Mouse (Mus musculus) CH12.LX (cell line): Measurements from ENCODE around the gene Bola3. TPM values are rescaled to one million over a fixed set of nuclear protein-coding genes. Genes with fewer than 3 reads are reported as not detected.
A peak's percentile ranks its signal among the peaks of the same experiment; 100 is the strongest.

ENCODE experiments used
- DNase-seq: peaks from one replicate; pipeline ENCODE4 v3.0.0-alpha.2; 2013; ENCODE audit errors: extremely low read depth
- H3K27ac ChIP-seq: 2 replicates; pipeline ENCODE4 v1.5.1; 2012; ENCODE audit warnings: low read depth, mild to moderate bottlenecking, control low read depth, moderate library complexity; ENCODE audit not compliant: insufficient read depth
- H3K27me3 ChIP-seq: replicated peaks from 2 replicates; pipeline ENCODE3; 2012; ENCODE audit warnings: inconsistent platforms
- H3K36me3 ChIP-seq, 2 experiments: replicated peaks in 1 of 2; 2 replicates each; pipeline versions ENCODE3 to v1.6.1; 2012; ENCODE audit warnings: inconsistent platforms in 1 of 2, low read length in 1 of 2, mild to moderate bottlenecking in 1 of 2, mixed read lengths in 1 of 2, moderate library complexity in 1 of 2; ENCODE audit not compliant: control insufficient read depth in 1 of 2, insufficient read depth in 1 of 2
- H3K4me1 ChIP-seq, 2 experiments: 2 replicates each; pipeline ENCODE4 v1.6.1; 2012; ENCODE audit warnings: inconsistent platforms in 1 of 2, moderate library complexity in 1 of 2; ENCODE audit not compliant: insufficient read depth in 2 of 2, control insufficient read depth in 1 of 2
- H3K4me2 ChIP-seq: 2 replicates; pipeline ENCODE4 v1.6.1; 2012; ENCODE audit warnings: low read depth, mild to moderate bottlenecking, control low read depth; ENCODE audit not compliant: poor library complexity, insufficient read depth, severe bottlenecking
- H3K4me3 ChIP-seq, 3 experiments: fragments of 150-350 bp in 1 of 3; sonication (generic) in 1 of 3; replicated peaks in 1 of 3; 2 replicates each; pipeline versions ENCODE3 to v1.5.1; 2011 to 2012; ENCODE audit warnings: low read depth in 2 of 3, low read length in 2 of 3, mild to moderate bottlenecking in 2 of 3, moderate library complexity in 2 of 3, control low read depth in 1 of 3, improper control_type of control experiment in 1 of 3, inconsistent platforms in 1 of 3, mixed read lengths in 1 of 3; ENCODE audit not compliant: poor library complexity in 1 of 3
- H3K79me2 ChIP-seq: replicated peaks from 2 replicates; pipeline ENCODE4 v1.6.1; 2012; ENCODE audit warnings: mild to moderate bottlenecking, moderate library complexity; ENCODE audit not compliant: control insufficient read depth, poor library complexity, insufficient read depth, severe bottlenecking; ENCODE audit errors: extremely low read depth
- H3K9ac ChIP-seq: 2 replicates; pipeline ENCODE4 v1.6.1; 2012; ENCODE audit warnings: low read depth, mild to moderate bottlenecking, control low read depth, moderate library complexity; ENCODE audit not compliant: insufficient read depth
- H3K9me3 ChIP-seq: replicated peaks from 2 replicates; pipeline ENCODE3; 2012; ENCODE audit warnings: low read length, inconsistent platforms, mixed read lengths
- CHD2 ChIP-seq: IDR thresholded peaks from 2 replicates; pipeline ENCODE4 v1.6.1; 2011; ENCODE audit warnings: low read length, improper control_type of control experiment
- E2F4 ChIP-seq: IDR thresholded peaks from 2 replicates; pipeline ENCODE4 v1.6.1; 2011; ENCODE audit warnings: low read depth, low read length, improper control_type of control experiment; ENCODE audit not compliant: insufficient replicate concordance
- ELF1 ChIP-seq: IDR thresholded peaks from 2 replicates; pipeline ENCODE4 v1.6.1; 2014; ENCODE audit warnings: low read depth, mild to moderate bottlenecking, inconsistent platforms, low read length, improper control_type of control experiment
- ETS1 ChIP-seq: conservative IDR thresholded peaks from 2 replicates; pipeline ENCODE4 v1.6.1; 2012; ENCODE audit warnings: low read depth, mild to moderate bottlenecking, inconsistent platforms, low read length, improper control_type of control experiment, moderate library complexity
- GABPA ChIP-seq: IDR thresholded peaks from 2 replicates; pipeline ENCODE4 v1.6.1; 2012; ENCODE audit warnings: low read depth, low read length, improper control_type of control experiment, inconsistent platforms; ENCODE audit not compliant: insufficient replicate concordance
- HCFC1 ChIP-seq: IDR thresholded peaks from 2 replicates; pipeline ENCODE4 v1.6.1; 2012; ENCODE audit warnings: low read depth, mild to moderate bottlenecking, inconsistent platforms, low read length, improper control_type of control experiment
- KAT2A ChIP-seq: IDR thresholded peaks from 2 replicates; pipeline ENCODE4 v1.6.1; 2012; ENCODE audit warnings: low read length, improper control_type of control experiment, inconsistent platforms; ENCODE audit not compliant: insufficient replicate concordance
- MAFK ChIP-seq: IDR thresholded peaks from 2 replicates; pipeline ENCODE4 v1.6.1; 2011; ENCODE audit warnings: low read length, improper control_type of control experiment; ENCODE audit not compliant: insufficient replicate concordance
- MXI1 ChIP-seq: IDR thresholded peaks from 2 replicates; pipeline ENCODE4 v1.6.1; 2011; ENCODE audit warnings: mild to moderate bottlenecking, low read depth, low read length, improper control_type of control experiment
- MYC ChIP-seq: IDR thresholded peaks from 2 replicates; pipeline ENCODE4 v1.6.1; 2011; ENCODE audit warnings: low read depth, mild to moderate bottlenecking, improper control_type of control experiment, low read length
- NRF1 ChIP-seq: IDR thresholded peaks from 2 replicates; pipeline ENCODE4 v1.6.1; 2014; ENCODE audit warnings: low read depth, mild to moderate bottlenecking, inconsistent platforms, low read length, improper control_type of control experiment, moderate library complexity
- POLR2A ChIP-seq: IDR thresholded peaks from 2 replicates; pipeline ENCODE4 v1.6.1; 2011; ENCODE audit warnings: low read depth, mild to moderate bottlenecking, improper control_type of control experiment, low read length
- UBTF ChIP-seq: IDR thresholded peaks from 2 replicates; pipeline ENCODE4 v1.6.1; 2012; ENCODE audit warnings: low read depth, mild to moderate bottlenecking, inconsistent platforms, low read length, improper control_type of control experiment, moderate library complexity
- USF1 ChIP-seq: IDR thresholded peaks from 2 replicates; pipeline ENCODE4 v1.6.1; 2014; ENCODE audit warnings: low read depth, mild to moderate bottlenecking, inconsistent platforms, low read length, improper control_type of control experiment
- USF2 ChIP-seq: conservative IDR thresholded peaks from 2 replicates; pipeline ENCODE4 v1.6.1; 2011; ENCODE audit warnings: low read depth, low read length, improper control_type of control experiment
- ZKSCAN1 ChIP-seq: IDR thresholded peaks from 2 replicates; pipeline ENCODE4 v1.6.1; 2012; ENCODE audit warnings: low read depth, inconsistent platforms, low read length, improper control_type of control experiment, borderline replicate concordance
- ZNF384 ChIP-seq: IDR thresholded peaks from 2 replicates; pipeline ENCODE4 v1.6.1; 2012; ENCODE audit warnings: low read depth, low read length, improper control_type of control experiment, inconsistent platforms
- dilution Hi-C: fragments of 300-500 bp; cut with MboI; formaldehyde crosslinking; loops from 2 replicates; pipeline ENCODE4 v1.14.3; 2020; ENCODE audit warnings: low sequenced_read_pairs; ENCODE audit not compliant: extremely low pct_unique_long_range_greater_than_20kb, extremely low pct_ligation_motif_present
- in situ Hi-C: fragments of 300-500 bp; cut with MboI; formaldehyde crosslinking; loops from 3 replicates; pipeline ENCODE4 v1.14.3; 2019; ENCODE audit warnings: low sequenced_read_pairs, low pct_ligation_motif_present, low pct_unique_long_range_greater_than_20kb, mixed read lengths
- polyA plus RNA-seq: library from polyadenylated mRNA; unstranded; fragments of >175 nt; gene quantifications from 2 replicates; pipeline ENCODE4 v1.2.1, GENCODE M21; 2012; ENCODE audit warnings: low read depth; ENCODE audit not compliant: insufficient read length
- total RNA-seq, 2 experiments: library from RNA; depleted of rRNA; stranded (reverse); fragments of 300-350 nt in 1 of 2; fragments of >200 nt in 1 of 2; gene quantifications; 2 replicates each; pipeline ENCODE4 v1.2.3; 2012 to 2014

Gene Bola3
- total and polyA plus RNA-seq, 3 experiments = 35.3 to 223 (median 60.5) TPM

- TF ChIP-seq NRF1 (no peak), E2F4 (no peak), ZKSCAN1 (no peak), USF1 (no peak), MYC (peak; percentile 77)
Observed at GRCm38 (mm10) chr6:83321927-83322326, 27.0 kb upstream of the Bola3 start (continued).

GRCm38 (mm10) chr6:83322794-83323193, 26.2 kb upstream of the Bola3 start:
- peak overlapping the region; percentile 92 for H3K4me2 ChIP-seq
- peaks cover 32% of the 10 kb centered on the region for H3K79me2 ChIP-seq
- dilution Hi-C loops (no loop called here), in situ Hi-C loops (no loop called here)
- H3K4me1 ChIP-seq = peaks cover 10 to 39% of the 10 kb centered on the region in 2 experiments
- H3K27ac ChIP-seq = peak overlapping the region; percentile 85
- peaks cover 0 to 2% of the 10 kb centered on the region in 2 experiments for H3K36me3 ChIP-seq
- no peak overlapping the region for H3K4me3 ChIP-seq
- TF ChIP-seq KAT2A (no peak), USF2 (no peak), MXI1 (peak; percentile 32; the same call in 1 of the 2 replicates), E2F4 (no peak), POLR2A (0 out of 2 replicates have a peak, but pooled peaks have one; percentile 4), GABPA (no peak), UBTF (no peak), HCFC1 (no peak), MAFK (no peak), ZNF384 (peak; percentile 78; the same call in 1 of the 2 replicates), ETS1 (no peak), MYC (no peak), ELF1 (peak; percentile 84), CHD2 (no peak)
- peak overlapping the region; percentile 68; the same call in 1 of the 2 replicates for H3K9ac ChIP-seq
- DNase-seq = no peak
- no peaks in the 10 kb centered on the region for H3K9me3 ChIP-seq
- H3K27me3 ChIP-seq = no peaks in the 10 kb centered on the region
